ENCODE assay signal across 17 mouse cellular contexts in the genomic region with DNA sequence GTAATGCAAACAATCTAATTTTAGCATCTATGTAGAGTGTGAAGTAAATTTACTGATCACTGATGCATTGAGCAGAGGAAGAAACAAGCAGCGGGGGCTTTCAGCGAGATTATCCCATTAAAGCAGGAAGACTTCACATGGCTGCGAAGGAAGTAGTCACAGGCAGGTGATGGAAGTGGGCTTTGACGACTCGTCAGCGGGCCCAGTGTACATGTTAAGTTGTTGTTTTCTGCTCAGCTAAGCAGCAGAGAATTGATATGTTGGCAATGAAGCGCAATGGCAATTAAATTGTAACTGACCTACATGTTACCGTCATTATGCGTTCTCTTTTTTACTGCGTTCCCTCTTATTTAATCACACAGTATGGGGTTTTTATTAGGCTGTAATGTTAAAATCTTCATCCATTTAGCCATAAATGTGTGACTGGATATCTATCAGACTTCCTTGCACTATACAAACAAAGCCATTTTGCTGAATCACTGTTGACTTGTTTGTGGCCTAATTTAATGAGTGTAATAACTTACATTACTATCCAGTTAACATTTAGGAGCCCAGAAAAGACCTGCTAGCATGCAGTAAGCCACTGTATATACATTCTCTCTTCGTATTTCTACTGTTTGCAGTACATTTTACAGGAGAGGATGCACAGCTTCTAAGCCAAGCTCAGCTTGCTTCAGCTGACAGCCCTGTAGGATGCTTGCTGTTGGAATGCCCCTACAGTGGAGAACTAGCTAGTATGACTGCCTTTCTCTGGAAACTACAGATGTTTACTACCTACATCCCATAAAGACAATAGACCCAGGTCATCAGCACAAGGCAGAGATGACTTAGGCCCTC.
DNase-seq lines count a peak whose midpoint lies in the region; ATAC-seq and TF ChIP-seq lines count a peak whose summit lies in the region.
"Had no signal": no experiment of that assay in that cellular context is flagged by ENCODE, and none has a peak within 500 bp of the region (broad histone marks: within the 10 kb centered on the region; RNA-seq: fewer than 3 reads in every experiment).

No protein-coding gene starts in this region.

- peak; percentile 58; the same call in 1 of the 2 replicates for ATAC-seq in forebrain, embryonic 12.5 days (ENCODE audit: low FRiP score)
- peak; percentile 67 for ATAC-seq in forebrain, embryonic 16.5 days
- ATAC-seq in neural tube, embryonic 14.5 days (ENCODE audit: low read depth): peak; percentile 87
- ATAC-seq: lung, postnatal 0 days had no signal

- DNase-seq in layer of hippocampus, adult 2 months (ENCODE audit: low spot score in 2 of 2): no peak
- DNase-seq in layer of hippocampus, adult 9-10 months (ENCODE audit: low spot score): no peak
- no peak for DNase-seq in frontal cortex, postnatal 10 days (ENCODE audit: low spot score in 2 of 2)
- no peak for DNase-seq in right cerebral cortex, postnatal 14 days
- DNase-seq: cerebellum, postnatal 36 days; heart, postnatal 4 days; kidney, adult 18-20 months; kidney, postnatal 10 days; thymus, postnatal 25 days had no signal

- WGBS in forebrain, embryonic 12.5 days: 36% methylated on average over 11 of the region's 11 CpGs
- WGBS in forebrain, embryonic 16.5 days: 27% methylated on average over 11 of the region's 11 CpGs
- 43% methylated on average over 11 of the region's 11 CpGs for WGBS in neural tube, embryonic 14.5 days

- no peak overlapping the region for H3K9ac ChIP-seq in forebrain, embryonic 12.5 days
- no peak overlapping the region; the same call in 1 of the 2 replicates for H3K9ac ChIP-seq in forebrain, embryonic 16.5 days (replicated peaks; ENCODE audit: low read depth, low read length)
- H3K9ac ChIP-seq in neural tube, embryonic 14.5 days (replicated peaks; ENCODE audit: low read depth, low read length): no peak overlapping the region
- H3K9ac ChIP-seq: heart, embryonic 13.5 days; limb, embryonic 12.5 days; liver, embryonic 14.5 days had no signal

- TF ChIP-seq CTCF in layer of hippocampus, adult 2 months (conservative IDR thresholded peaks at IDR 0.05): no peak

- no peaks in the 10 kb centered on the region for H3K27me3 ChIP-seq in forebrain, embryonic 12.5 days
- no peaks in the 10 kb centered on the region for H3K27me3 ChIP-seq in forebrain, embryonic 16.5 days (replicated peaks; ENCODE audit: control insufficient read depth, insufficient read depth, low read length)
- no peaks in the 10 kb centered on the region for H3K27me3 ChIP-seq in neural tube, embryonic 14.5 days (ENCODE audit: control insufficient read depth, insufficient read depth, low read length)
- H3K27me3 ChIP-seq: heart, embryonic 13.5 days; limb, embryonic 12.5 days had no signal

- H3K27ac ChIP-seq in layer of hippocampus, adult 2 months: peak overlapping the region; percentile 14; the same call in 1 of the 2 replicates
- H3K27ac ChIP-seq in forebrain, embryonic 12.5 days: no peak overlapping the region; the same call in 1 of the 2 replicates
- H3K27ac ChIP-seq in forebrain, embryonic 16.5 days (ENCODE audit: low read length): peak overlapping the region; percentile 25
- peak overlapping the region; percentile 36; the same call in 1 of the 2 replicates for H3K27ac ChIP-seq in neural tube, embryonic 14.5 days (ENCODE audit: low read depth, low read length)
- H3K27ac ChIP-seq: heart, embryonic 13.5 days; left cerebral cortex, adult 2 months; limb, embryonic 12.5 days; liver, embryonic 14.5 days had no signal

- H3K36me3 ChIP-seq in forebrain, embryonic 12.5 days (replicated peaks): no peaks in the 10 kb centered on the region
- H3K36me3 ChIP-seq in forebrain, embryonic 16.5 days (ENCODE audit: control insufficient read depth, insufficient read depth): no peaks in the 10 kb centered on the region
- no peaks in the 10 kb centered on the region for H3K36me3 ChIP-seq in neural tube, embryonic 14.5 days (ENCODE audit: control insufficient read depth, insufficient read depth, low read length)
- H3K36me3 ChIP-seq: heart, embryonic 13.5 days; limb, embryonic 12.5 days had no signal

- no peak overlapping the region for H3K4me3 ChIP-seq in layer of hippocampus, adult 2 months
- no peak overlapping the region for H3K4me3 ChIP-seq in forebrain, embryonic 12.5 days (replicated peaks)
- H3K4me3 ChIP-seq in forebrain, embryonic 16.5 days (replicated peaks; ENCODE audit: low read length): no peak overlapping the region
- no peak overlapping the region for H3K4me3 ChIP-seq in neural tube, embryonic 14.5 days (ENCODE audit: low read depth, low read length)
- H3K4me3 ChIP-seq: heart, embryonic 13.5 days; left cerebral cortex, adult 2 months; limb, embryonic 12.5 days had no signal

- H3K4me2 ChIP-seq in forebrain, embryonic 12.5 days: no peak overlapping the region
- H3K4me2 ChIP-seq in forebrain, embryonic 16.5 days (ENCODE audit: low read length): peak overlapping the region; percentile 30
- H3K4me2 ChIP-seq in neural tube, embryonic 14.5 days (ENCODE audit: low read depth, low read length): no peak overlapping the region
- H3K4me2 ChIP-seq: heart, embryonic 13.5 days; limb, embryonic 12.5 days had no signal

- peaks cover 5% of the 10 kb centered on the region; the same call in 1 of the 2 replicates for H3K4me1 ChIP-seq in forebrain, embryonic 12.5 days
- H3K4me1 ChIP-seq in forebrain, embryonic 16.5 days (replicated peaks; ENCODE audit: control insufficient read depth, insufficient read depth, low read length): peaks cover 9% of the 10 kb centered on the region
- H3K4me1 ChIP-seq in neural tube, embryonic 14.5 days (ENCODE audit: control insufficient read depth, insufficient read depth, low read length): peaks cover 5% of the 10 kb centered on the region
- H3K4me1 ChIP-seq: heart, embryonic 13.5 days had no signal

- no peaks in the 10 kb centered on the region for H3K9me3 ChIP-seq in forebrain, embryonic 12.5 days
- H3K9me3 ChIP-seq in forebrain, embryonic 16.5 days (ENCODE audit: control insufficient read depth, low read length): no peaks in the 10 kb centered on the region
- H3K9me3 ChIP-seq in neural tube, embryonic 14.5 days (ENCODE audit: control insufficient read depth, low read length): no peaks in the 10 kb centered on the region
- H3K9me3 ChIP-seq: heart, embryonic 13.5 days; limb, embryonic 12.5 days had no signal
